Mouse (Mus musculus): ENCODE measurements around the gene Als2. TPM values are rescaled to one million over a fixed set of nuclear protein-coding genes. Genes with fewer than 3 reads are reported as not detected.

Als2 gene
- polyA plus RNA-seq, 1 experiment from 2014 or later, result 23.0 TPM

- Histone ChIP-seq H3K4me1 (replicated peaks; ENCODE audit: control insufficient read depth, insufficient read depth, low read length) (no peaks in the 10 kb centered on the region), H3K9ac (replicated peaks; ENCODE audit: low read depth, low read length) (no peak overlapping the region), H3K27me3 (replicated peaks; ENCODE audit: control insufficient read depth, insufficient read depth, low read length) (no peaks in the 10 kb centered on the region), H3K9me3 (ENCODE audit: control insufficient read depth, low read length) (no peaks in the 10 kb centered on the region), H3K27ac (ENCODE audit: low read length) (no peak overlapping the region), H3K4me3 (replicated peaks; ENCODE audit: low read length) (no peak overlapping the region), H3K36me3 (ENCODE audit: control insufficient read depth, insufficient read depth) (no peaks in the 10 kb centered on the region), H3K4me2 (ENCODE audit: low read length) (no peak overlapping the region)
- WGBS, result 66% methylated on average over 3 of the region's 3 CpGs
- no peak for ATAC-seq
These were observed 16.7 kb downstream of the Als2 start for GRCm38 (mm10) chr1:59220371-59220770.

GRCm38 (mm10) chr1:59215446-59215845 lies 21.6 kb downstream of the Als2 start:
- 0 out of 2 replicates have a peak, but pooled peaks cover 3% of the 10 kb centered on the region for H3K36me3 ChIP-seq (ENCODE audit: control insufficient read depth, insufficient read depth)
- no peaks in the 10 kb centered on the region for H3K4me1 ChIP-seq (replicated peaks; ENCODE audit: control insufficient read depth, insufficient read depth, low read length)
- ATAC-seq, result no peak
- no peak overlapping the region for H3K4me2 ChIP-seq (ENCODE audit: low read length)
- no peak overlapping the region for H3K27ac ChIP-seq (ENCODE audit: low read length)
- no peak overlapping the region for H3K9ac ChIP-seq (replicated peaks; ENCODE audit: low read depth, low read length)
- WGBS, result 88% methylated on average over 11 of the region's 11 CpGs
- no peaks in the 10 kb centered on the region for H3K9me3 ChIP-seq (ENCODE audit: control insufficient read depth, low read length)
- H3K27me3 ChIP-seq (replicated peaks; ENCODE audit: control insufficient read depth, insufficient read depth, low read length), result no peaks in the 10 kb centered on the region
- no peak overlapping the region for H3K4me3 ChIP-seq (replicated peaks; ENCODE audit: low read length)

GRCm38 (mm10) chr1:59212951-59213350 lies 24.1 kb downstream of the Als2 start:
- ATAC-seq, result no peak

GRCm38 (mm10) chr1:59212076-59212779 lies 24.8 kb downstream of the Als2 start:
- Histone ChIP-seq H3K4me2 (ENCODE audit: low read length) (no peak overlapping the region), H3K9me3 (ENCODE audit: control insufficient read depth, low read length) (no peaks in the 10 kb centered on the region), H3K27me3 (replicated peaks; ENCODE audit: control insufficient read depth, insufficient read depth, low read length) (no peaks in the 10 kb centered on the region), H3K27ac (ENCODE audit: low read length) (no peak overlapping the region), H3K4me3 (replicated peaks; ENCODE audit: low read length) (no peak overlapping the region), H3K4me1 (replicated peaks; ENCODE audit: control insufficient read depth, insufficient read depth, low read length) (no peaks in the 10 kb centered on the region), H3K36me3 (ENCODE audit: control insufficient read depth, insufficient read depth) (peaks cover 7% of the 10 kb centered on the region), H3K9ac (replicated peaks; ENCODE audit: low read depth, low read length) (no peak overlapping the region)
- 90% methylated on average over 5 of the region's 5 CpGs for WGBS
- no peak for ATAC-seq

More at GRCm38 (mm10) chr1:59212951-59213350, 24.1 kb downstream of the Als2 start:
- no peak overlapping the region for H3K9ac ChIP-seq (replicated peaks; ENCODE audit: low read depth, low read length)
- H3K4me2 ChIP-seq (ENCODE audit: low read length), result no peak overlapping the region
- WGBS, result no CpG with 5 or more reads among the region's 1 CpGs
- peaks cover 7% of the 10 kb centered on the region for H3K36me3 ChIP-seq (ENCODE audit: control insufficient read depth, insufficient read depth)
- no peaks in the 10 kb centered on the region for H3K9me3 ChIP-seq (ENCODE audit: control insufficient read depth, low read length)
- H3K27ac ChIP-seq (ENCODE audit: low read length), result no peak overlapping the region
- H3K4me3 ChIP-seq (replicated peaks; ENCODE audit: low read length), result no peak overlapping the region
- H3K4me1 ChIP-seq (replicated peaks; ENCODE audit: control insufficient read depth, insufficient read depth, low read length), result no peaks in the 10 kb centered on the region
- no peaks in the 10 kb centered on the region for H3K27me3 ChIP-seq (replicated peaks; ENCODE audit: control insufficient read depth, insufficient read depth, low read length)

GRCm38 (mm10) chr1:59211651-59212050 lies 25.4 kb downstream of the Als2 start:
- H3K9ac ChIP-seq (replicated peaks; ENCODE audit: low read depth, low read length), result no peak overlapping the region
- no peak overlapping the region for H3K27ac ChIP-seq (ENCODE audit: low read length)
- WGBS, result 91% methylated on average over 4 of the region's 4 CpGs
- H3K9me3 ChIP-seq (ENCODE audit: control insufficient read depth, low read length), result no peaks in the 10 kb centered on the region
- ATAC-seq, result no peak
- no peaks in the 10 kb centered on the region for H3K4me1 ChIP-seq (replicated peaks; ENCODE audit: control insufficient read depth, insufficient read depth, low read length)
- no peak overlapping the region for H3K4me3 ChIP-seq (replicated peaks; ENCODE audit: low read length)
- no peak overlapping the region for H3K4me2 ChIP-seq (ENCODE audit: low read length)
- H3K36me3 ChIP-seq (ENCODE audit: control insufficient read depth, insufficient read depth), result peaks cover 7% of the 10 kb centered on the region
- H3K27me3 ChIP-seq (replicated peaks; ENCODE audit: control insufficient read depth, insufficient read depth, low read length), result no peaks in the 10 kb centered on the region

GRCm38 (mm10) chr1:59208331-59208730 lies 28.7 kb downstream of the Als2 start:
- no peak for ATAC-seq
- H3K9me3 ChIP-seq (ENCODE audit: control insufficient read depth, low read length), result no peaks in the 10 kb centered on the region

GRCm38 (mm10) chr1:59204489-59204888 lies 32.5 kb downstream of the Als2 start:
- no peak overlapping the region for H3K9ac ChIP-seq (replicated peaks; ENCODE audit: low read depth, low read length)
- no peaks in the 10 kb centered on the region for H3K4me1 ChIP-seq (replicated peaks; ENCODE audit: control insufficient read depth, insufficient read depth, low read length)
- ATAC-seq, result no peak
- H3K36me3 ChIP-seq (ENCODE audit: control insufficient read depth, insufficient read depth), result peaks cover 9% of the 10 kb centered on the region
- H3K9me3 ChIP-seq (ENCODE audit: control insufficient read depth, low read length), result no peaks in the 10 kb centered on the region
- no peak overlapping the region for H3K4me3 ChIP-seq (replicated peaks; ENCODE audit: low read length)
- H3K27me3 ChIP-seq (replicated peaks; ENCODE audit: control insufficient read depth, insufficient read depth, low read length), result no peaks in the 10 kb centered on the region
- H3K27ac ChIP-seq (ENCODE audit: low read length), result no peak overlapping the region
- 97% methylated on average over 1 of the region's 1 CpGs for WGBS
- H3K4me2 ChIP-seq (ENCODE audit: low read length), result no peak overlapping the region

More at GRCm38 (mm10) chr1:59208331-59208730, 28.7 kb downstream of the Als2 start:
- Histone ChIP-seq H3K27me3 (replicated peaks; ENCODE audit: control insufficient read depth, insufficient read depth, low read length) (no peaks in the 10 kb centered on the region), H3K9ac (replicated peaks; ENCODE audit: low read depth, low read length) (no peak overlapping the region), H3K36me3 (ENCODE audit: control insufficient read depth, insufficient read depth) (peaks cover 7% of the 10 kb centered on the region), H3K27ac (ENCODE audit: low read length) (no peak overlapping the region), H3K4me1 (replicated peaks; ENCODE audit: control insufficient read depth, insufficient read depth, low read length) (no peaks in the 10 kb centered on the region), H3K4me3 (replicated peaks; ENCODE audit: low read length) (no peak overlapping the region), H3K4me2 (ENCODE audit: low read length) (no peak overlapping the region)
- WGBS, result 89% methylated on average over 1 of the region's 1 CpGs

- ATAC-seq, result no peak
- H3K36me3 ChIP-seq (ENCODE audit: control insufficient read depth, insufficient read depth), result peaks cover 5% of the 10 kb centered on the region
- no peaks in the 10 kb centered on the region for H3K9me3 ChIP-seq (ENCODE audit: control insufficient read depth, low read length)
- no peak overlapping the region for H3K4me3 ChIP-seq (replicated peaks; ENCODE audit: low read length)
- H3K4me1 ChIP-seq (replicated peaks; ENCODE audit: control insufficient read depth, insufficient read depth, low read length), result no peaks in the 10 kb centered on the region
- no peak overlapping the region for H3K9ac ChIP-seq (replicated peaks; ENCODE audit: low read depth, low read length)
- no peaks in the 10 kb centered on the region for H3K27me3 ChIP-seq (replicated peaks; ENCODE audit: control insufficient read depth, insufficient read depth, low read length)
- WGBS, result 91% methylated on average over 10 of the region's 10 CpGs
- H3K27ac ChIP-seq (ENCODE audit: low read length), result no peak overlapping the region
- no peak overlapping the region for H3K4me2 ChIP-seq (ENCODE audit: low read length)
These were observed 34.7 kb downstream of the Als2 start for GRCm38 (mm10) chr1:59202367-59202766.

- Histone ChIP-seq H3K9ac (replicated peaks; ENCODE audit: low read depth, low read length) (no peak overlapping the region), H3K27ac (ENCODE audit: low read length) (no peak overlapping the region), H3K4me3 (replicated peaks; ENCODE audit: low read length) (no peak overlapping the region), H3K27me3 (replicated peaks; ENCODE audit: control insufficient read depth, insufficient read depth, low read length) (no peaks in the 10 kb centered on the region), H3K9me3 (ENCODE audit: control insufficient read depth, low read length) (no peaks in the 10 kb centered on the region), H3K4me1 (replicated peaks; ENCODE audit: control insufficient read depth, insufficient read depth, low read length) (no peaks in the 10 kb centered on the region), H3K4me2 (ENCODE audit: low read length) (no peak overlapping the region), H3K36me3 (ENCODE audit: control insufficient read depth, insufficient read depth) (peaks cover 5% of the 10 kb centered on the region)
- ATAC-seq, result no peak
- 87% methylated on average over 1 of the region's 1 CpGs for WGBS
These were observed 35.5 kb downstream of the Als2 start for GRCm38 (mm10) chr1:59201561-59201960.

- Histone ChIP-seq H3K9me3 (ENCODE audit: control insufficient read depth, low read length) (no peaks in the 10 kb centered on the region), H3K4me2 (ENCODE audit: low read length) (no peak overlapping the region), H3K27ac (ENCODE audit: low read length) (no peak overlapping the region), H3K4me3 (replicated peaks; ENCODE audit: low read length) (no peak overlapping the region), H3K36me3 (ENCODE audit: control insufficient read depth, insufficient read depth) (peaks cover 7% of the 10 kb centered on the region), H3K4me1 (replicated peaks; ENCODE audit: control insufficient read depth, insufficient read depth, low read length) (no peaks in the 10 kb centered on the region), H3K9ac (replicated peaks; ENCODE audit: low read depth, low read length) (no peak overlapping the region), H3K27me3 (replicated peaks; ENCODE audit: control insufficient read depth, insufficient read depth, low read length) (no peaks in the 10 kb centered on the region)
- ATAC-seq, result no peak
- WGBS, result 96% methylated on average over 5 of the region's 5 CpGs
These were observed 36.1 kb downstream of the Als2 start for GRCm38 (mm10) chr1:59200960-59201359.
